Mouse (Mus musculus) stomach, postnatal 0 days (tissue): ENCODE data around the gene Hpse2.

Experiments
- CTCF ChIP-seq: IDR thresholded peaks from 2 replicates; pipeline ENCODE4 v1.5.1; 2016; ENCODE audit warnings: antibody characterized with exemption, low read depth, mild to moderate bottlenecking, moderate library complexity
- EP300 ChIP-seq: optimal IDR thresholded peaks from 2 replicates; pipeline ENCODE3; 2016; ENCODE audit warnings: antibody characterized with exemption

DNA sequence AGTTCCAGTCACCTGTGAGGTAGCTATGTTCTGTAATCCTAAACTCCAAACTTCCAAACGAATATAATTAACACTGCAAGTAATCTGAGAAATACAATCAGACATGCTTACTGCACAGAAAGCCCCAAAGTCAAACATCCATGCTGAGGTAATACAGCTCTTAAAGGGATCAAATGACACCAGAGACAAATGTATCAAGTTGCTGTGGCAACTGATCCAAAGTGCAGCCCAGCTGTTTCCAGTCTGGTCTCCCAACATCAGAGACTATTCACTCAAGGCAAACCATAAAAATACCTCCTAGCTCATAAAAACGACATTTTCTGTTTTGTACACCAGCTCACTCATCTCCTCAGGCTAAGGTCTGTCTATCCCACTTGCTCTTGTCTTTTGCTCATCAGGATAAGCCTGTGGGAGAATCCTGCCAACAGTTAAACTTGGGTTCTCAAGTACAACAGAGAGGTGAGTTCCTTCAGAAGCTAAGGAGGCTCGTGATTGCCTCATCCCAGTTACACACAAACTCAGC, 440.0 kb downstream of the Hpse2 start:
- no peak for TF ChIP-seq CTCF
- TF ChIP-seq EP300, result no peak
